Mouse (Mus musculus) liver, embryonic 13.5 days (tissue): ENCODE measurements around the gene Zscan5b. TPM values are rescaled to one million over a fixed set of nuclear protein-coding genes. Genes with fewer than 3 reads are reported as not detected.
"Not testable (repeated sequence)": the region's sequence is repeated elsewhere in the genome, so short reads cannot be mapped to it uniquely, and the experiment has no call there.

Experiments used
- ATAC-seq: fragments of 200-750 bp; cut with Nextera tagmentation; 2 replicates; pipeline ENCODE4 v1.8.0; 2017; ENCODE audit warnings: low read depth, mild to moderate bottlenecking, moderate number of reproducible peaks, moderate library complexity
- DNase-seq: peaks from one replicate; pipeline ENCODE4 v3.0.0; 2022
- H3K27ac ChIP-seq: fragments of 300-500 bp; sonication (generic); 2 replicates; pipeline ENCODE4 v1.5.1; 2015; ENCODE audit warnings: moderate library complexity, mild to moderate bottlenecking, inconsistent platforms
- H3K27me3 ChIP-seq: fragments of 300-500 bp; sonication (generic); 2 replicates; pipeline ENCODE4 v1.6.1; 2015; ENCODE audit warnings: mild to moderate bottlenecking, inconsistent platforms
- H3K36me3 ChIP-seq: fragments of 300-500 bp; sonication (generic); 2 replicates; pipeline ENCODE4 v1.6.1; 2015; ENCODE audit warnings: mild to moderate bottlenecking, inconsistent platforms
- H3K4me1 ChIP-seq: fragments of 300-500 bp; sonication (generic); replicated peaks from 2 replicates; pipeline ENCODE4 v1.6.1; 2015; ENCODE audit warnings: inconsistent platforms
- H3K4me2 ChIP-seq: fragments of 300-500 bp; sonication (generic); 2 replicates; pipeline ENCODE4 v1.6.1; 2015; ENCODE audit warnings: inconsistent platforms, mild to moderate bottlenecking, moderate library complexity
- H3K4me3 ChIP-seq: fragments of 300-500 bp; sonication (generic); replicated peaks from 2 replicates; pipeline ENCODE4 v1.5.1; 2015; ENCODE audit warnings: mild to moderate bottlenecking, inconsistent platforms
- H3K9ac ChIP-seq: fragments of 300-500 bp; sonication (generic); 2 replicates; pipeline ENCODE4 v1.6.1; 2015; ENCODE audit warnings: mild to moderate bottlenecking, inconsistent platforms
- H3K9me3 ChIP-seq: fragments of 300-500 bp; sonication (generic); replicated peaks from 2 replicates; pipeline ENCODE4 v1.6.1; 2016; ENCODE audit warnings: inconsistent platforms
- WGBS: fragments of 180-500 bp; shearing (Covaris S2); methylation state at CpG from one replicate; pipeline ENCODE4 v1.1.7; 2015; ENCODE audit not compliant: insufficient replicate concordance; 5-methylcytosine and 5-hydroxymethylcytosine counted together
- polyA plus RNA-seq: library from polyadenylated mRNA; unstranded; fragments of >200 nt; fragmentation: Nextera tagmentation; extraction: Ambion mirVana; gene quantifications from 2 replicates; pipeline ENCODE4 v1.2.1, GENCODE M21; 2015

Zscan5b gene
- not detected in 2 replicates for polyA plus RNA-seq

DNA sequence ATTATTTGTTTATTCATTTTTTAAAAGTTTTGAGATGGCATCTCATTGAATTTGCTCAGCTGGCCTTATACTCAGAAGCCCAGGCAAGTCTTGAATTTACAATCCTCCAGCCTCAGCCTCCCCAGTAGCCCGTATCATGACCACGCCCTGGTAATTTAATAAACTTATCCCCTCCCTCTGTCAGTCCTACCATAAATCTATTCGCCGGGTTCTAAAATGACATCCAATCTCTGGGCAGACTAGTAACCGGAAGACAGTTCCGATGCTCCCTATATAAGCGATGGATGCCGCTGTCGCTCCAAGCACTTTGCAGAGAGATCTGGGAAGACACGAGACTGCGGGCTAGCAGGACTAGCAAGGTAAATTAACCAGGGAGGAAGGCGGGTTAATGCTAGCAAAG lies at the start of gene Zscan5b:
Zscan5b (plus strand) TSS at position 301 of the 400 bp plus-strand sequence.
- 81% methylated on average over 12 of the region's 12 CpGs for WGBS
- ATAC-seq: no peak
- no peaks in the 10 kb centered on the region for H3K36me3 ChIP-seq

DNA sequence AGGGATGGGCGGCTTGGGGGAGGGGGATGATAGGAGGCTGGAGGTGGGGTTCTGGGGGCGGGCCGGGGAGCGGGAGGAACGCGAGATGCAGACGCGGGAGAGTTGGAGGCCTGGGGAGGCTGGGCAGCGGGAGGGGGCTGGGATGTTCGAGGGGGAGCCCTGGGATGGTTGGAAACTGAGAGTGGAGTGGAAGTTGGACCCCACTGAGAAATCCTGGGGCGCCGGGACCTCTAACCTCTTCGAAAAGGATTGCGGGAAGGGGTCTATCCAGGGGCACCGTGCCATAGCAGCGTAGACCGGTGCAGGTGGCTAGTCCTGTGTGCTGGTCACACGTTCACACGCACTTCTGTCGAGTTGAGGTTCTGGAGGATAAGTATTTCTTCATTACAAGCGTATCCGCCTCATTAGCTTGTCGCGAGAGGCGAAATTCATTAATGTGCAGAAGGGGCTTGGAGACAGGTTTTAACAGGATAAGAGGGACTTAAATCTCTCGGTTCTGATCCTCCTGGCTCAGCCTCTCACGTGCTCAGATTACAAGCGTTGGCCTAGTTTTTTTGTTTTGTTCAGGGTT lies 49.3 kb upstream of the Zscan5b start:
- peak overlapping the region; percentile 89 for H3K4me2 ChIP-seq
- peak overlapping the region; percentile 73 for H3K4me3 ChIP-seq
- peak overlapping the region; percentile 84 for H3K9ac ChIP-seq
- DNase-seq: no peak
- H3K4me1 ChIP-seq: peaks cover 49% of the 10 kb centered on the region
- peaks cover 11% of the 10 kb centered on the region; the same call in 1 of the 2 replicates for H3K36me3 ChIP-seq
- H3K27me3 ChIP-seq: no peaks in the 10 kb centered on the region
- 2% methylated on average over 28 of the region's 28 CpGs for WGBS
- peak; percentile 3 for ATAC-seq
- peak overlapping the region; percentile 72 for H3K27ac ChIP-seq
- H3K9me3 ChIP-seq: no peaks in the 10 kb centered on the region

More for the DNA sequence above, at the start of gene Zscan5b:
- no peak within 1 kb of the TSS for H3K27ac ChIP-seq
- H3K9ac ChIP-seq: no peak within 1 kb of the TSS
- no peaks in the 10 kb centered on the region for H3K4me1 ChIP-seq
- H3K4me3 ChIP-seq: no peak within 1 kb of the TSS
- no peak for DNase-seq
- no peak within 1 kb of the TSS for H3K4me2 ChIP-seq
- H3K9me3 ChIP-seq: no peaks in the 10 kb centered on the region
- no peaks in the 10 kb centered on the region for H3K27me3 ChIP-seq

DNA sequence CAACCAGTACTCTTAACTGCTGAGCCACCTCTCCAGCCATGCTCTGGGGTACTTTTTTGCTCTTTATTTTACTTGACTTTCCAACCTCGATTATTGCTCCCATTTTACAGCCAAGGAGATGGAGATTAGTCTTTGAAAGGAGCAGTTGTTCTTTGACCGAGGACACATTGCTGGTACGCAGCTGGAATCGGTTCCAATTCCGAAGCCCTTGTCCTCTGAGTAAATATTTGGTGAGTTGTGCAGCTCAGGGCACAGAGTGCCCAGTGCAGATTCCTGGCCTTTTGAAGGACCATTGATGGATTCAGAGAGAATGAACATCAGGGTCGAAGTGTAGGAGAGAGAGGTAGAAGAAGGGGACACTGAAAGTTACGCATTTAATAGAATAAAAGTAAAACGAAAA lies 48.2 kb upstream of the Zscan5b start:
- no peak overlapping the region for H3K9ac ChIP-seq
- ATAC-seq (no peak), DNase-seq (no peak)
- no peaks in the 10 kb centered on the region for H3K27me3 ChIP-seq
- no peak overlapping the region; the same call in 1 of the 2 replicates for H3K4me3 ChIP-seq
- WGBS: 79% methylated on average over 8 of the region's 8 CpGs
- peaks cover 13% of the 10 kb centered on the region; the same call in 1 of the 2 replicates for H3K36me3 ChIP-seq
- peak overlapping the region; percentile 89 for H3K4me2 ChIP-seq
- H3K9me3 ChIP-seq: no peaks in the 10 kb centered on the region
- H3K27ac ChIP-seq: peak overlapping the region; percentile 72; the same call in 1 of the 2 replicates
- H3K4me1 ChIP-seq: peaks cover 49% of the 10 kb centered on the region

DNA sequence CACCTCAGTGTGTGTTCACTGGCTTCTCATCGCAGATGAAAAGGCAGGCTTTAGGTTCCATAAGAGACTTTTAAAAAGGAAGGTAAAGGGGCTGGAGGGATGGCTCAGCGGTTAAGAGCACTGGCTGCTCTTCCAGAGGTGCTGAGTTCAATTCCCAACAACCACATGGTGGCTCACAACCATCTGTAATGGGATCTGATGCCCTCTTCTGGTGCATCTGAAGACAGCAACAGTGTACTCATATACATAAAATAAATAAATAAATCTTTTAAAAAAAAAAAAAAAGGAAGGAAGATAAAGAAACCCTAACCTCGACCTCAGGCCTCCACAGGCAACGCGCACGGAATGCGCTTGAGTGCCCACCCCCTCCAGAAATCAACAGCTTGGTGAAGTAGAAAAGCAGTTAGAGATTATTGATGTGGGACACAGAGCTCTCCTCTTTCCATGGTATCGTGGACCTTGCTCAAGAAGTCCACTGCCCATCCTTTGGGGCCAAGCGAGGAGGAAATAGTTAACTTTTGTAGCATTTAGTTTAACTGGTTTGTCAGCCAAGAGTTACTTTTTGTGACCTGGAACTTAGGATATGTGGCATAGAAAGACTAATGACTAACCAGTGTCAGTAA lies 47.6 kb upstream of the Zscan5b start:
- Histone ChIP-seq H3K27ac (peak overlapping the region; percentile 72; the same call in 1 of the 2 replicates), H3K4me2 (0 out of 2 replicates have a peak overlapping the region, but pooled peaks have one; percentile 89), H3K4me1 (peaks cover 49% of the 10 kb centered on the region), H3K36me3 (peaks cover 16% of the 10 kb centered on the region; the same call in 1 of the 2 replicates)
- not testable (repeated sequence) for H3K4me3 ChIP-seq, ATAC-seq, H3K9ac ChIP-seq, DNase-seq, H3K27me3 ChIP-seq, H3K9me3 ChIP-seq
- 30% methylated on average over 9 of the region's 9 CpGs for WGBS

DNA sequence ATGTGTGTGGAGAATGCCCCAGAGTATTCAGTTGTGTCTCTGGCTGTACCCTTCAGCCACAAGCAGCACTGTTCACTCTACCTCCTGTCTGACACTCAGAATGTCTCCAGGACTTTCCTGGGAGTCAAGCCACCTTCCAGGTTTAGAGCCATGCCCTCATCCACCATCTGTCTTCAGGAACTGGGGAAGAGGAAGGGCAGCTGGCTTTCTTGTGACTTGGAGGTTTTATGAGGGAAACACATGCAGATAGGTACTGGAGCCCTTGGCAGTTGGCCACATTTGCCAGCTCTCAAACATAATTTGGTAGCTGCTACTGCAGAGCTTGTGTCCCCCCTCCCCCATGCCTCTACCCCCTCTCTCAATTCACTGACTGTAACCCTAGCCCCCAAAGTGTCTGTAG lies 43.1 kb upstream of the Zscan5b start:
- H3K27ac ChIP-seq: no peak overlapping the region
- no peak overlapping the region for H3K4me2 ChIP-seq
- no peaks in the 10 kb centered on the region for H3K9me3 ChIP-seq
- H3K4me3 ChIP-seq: no peak overlapping the region
- ATAC-seq (no peak), DNase-seq (no peak)
- no peak overlapping the region for H3K9ac ChIP-seq
- H3K27me3 ChIP-seq: no peaks in the 10 kb centered on the region
- peaks cover 28% of the 10 kb centered on the region for H3K4me1 ChIP-seq
- H3K36me3 ChIP-seq: peaks cover 28% of the 10 kb centered on the region

DNA sequence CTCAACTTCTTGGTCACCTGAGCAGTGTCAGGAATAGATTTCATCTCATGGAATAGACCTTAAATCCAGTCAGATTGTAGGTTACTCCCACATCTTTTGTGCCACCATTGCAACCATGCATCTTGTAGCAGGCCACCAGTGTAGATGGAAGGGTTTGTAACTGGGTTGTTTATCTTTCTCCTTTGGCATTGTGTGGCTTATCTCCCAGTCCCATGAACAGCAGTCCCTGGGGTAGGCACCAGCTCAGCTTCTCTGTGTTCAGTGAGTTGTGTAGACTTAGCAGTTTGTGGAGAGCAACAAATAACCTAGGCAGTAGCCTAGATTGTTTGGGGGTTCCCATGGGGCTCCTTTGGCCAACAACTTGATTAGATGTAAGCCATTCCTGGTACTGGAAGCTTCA lies 39.2 kb upstream of the Zscan5b start:
- ATAC-seq: peak; percentile 67
- Histone ChIP-seq H3K4me1 (peaks cover 8% of the 10 kb centered on the region), H3K9ac (no peak overlapping the region), H3K27me3 (no peaks in the 10 kb centered on the region), H3K27ac (no peak overlapping the region), H3K4me3 (no peak overlapping the region), H3K36me3 (peaks cover 39% of the 10 kb centered on the region), H3K4me2 (no peak overlapping the region), H3K9me3 (no peaks in the 10 kb centered on the region)
- no peak for DNase-seq

DNA sequence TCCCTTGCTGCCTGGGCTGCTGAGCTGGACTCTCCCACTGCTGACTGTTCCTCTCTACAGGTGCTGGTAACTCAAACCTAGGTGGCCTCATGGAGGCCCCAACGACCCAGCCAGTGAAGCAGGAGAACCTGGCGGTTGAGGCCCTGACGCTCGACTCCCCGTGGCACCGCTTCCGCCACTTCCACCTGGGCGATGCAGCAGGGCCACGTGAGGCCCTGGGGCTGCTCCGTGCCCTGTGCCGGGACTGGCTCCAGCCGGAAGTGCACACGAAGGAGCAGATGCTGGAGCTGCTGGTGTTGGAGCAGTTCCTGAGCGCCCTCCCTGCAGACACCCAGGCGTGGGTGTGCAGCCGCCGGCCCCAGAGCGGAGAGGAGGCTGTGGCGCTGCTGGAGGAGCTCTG lies 38.3 kb upstream of the Zscan5b start:
- H3K4me2 ChIP-seq: no peak overlapping the region
- H3K4me3 ChIP-seq: no peak overlapping the region
- no peak overlapping the region for H3K27ac ChIP-seq
- no peaks in the 10 kb centered on the region for H3K9me3 ChIP-seq
- no peak overlapping the region for H3K9ac ChIP-seq
- DNase-seq: no peak
- H3K36me3 ChIP-seq: peaks cover 44% of the 10 kb centered on the region
- ATAC-seq: no peak
- WGBS: 93% methylated on average over 19 of the region's 19 CpGs
- no peaks in the 10 kb centered on the region for H3K27me3 ChIP-seq
- peaks cover 8% of the 10 kb centered on the region for H3K4me1 ChIP-seq

DNA sequence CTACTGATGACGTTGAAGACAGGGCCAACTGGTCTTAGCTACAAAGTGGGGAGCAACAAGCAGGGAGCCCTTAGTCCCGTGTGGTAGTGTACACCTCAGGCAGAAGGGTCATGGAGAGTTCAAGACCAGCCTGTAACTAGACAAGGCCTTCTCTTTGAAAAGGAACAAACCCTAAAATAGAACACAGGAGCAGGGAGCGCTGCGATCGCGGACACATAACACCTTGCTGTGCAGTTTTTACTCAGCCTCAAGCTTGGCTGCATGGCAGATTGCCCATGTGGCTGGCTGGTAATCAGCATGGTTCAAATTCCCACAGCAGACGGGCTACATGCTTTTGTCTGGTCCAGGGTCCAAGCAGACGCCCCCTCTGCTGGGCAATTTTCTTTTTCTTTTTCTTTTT lies 37.6 kb upstream of the Zscan5b start:
- Histone ChIP-seq H3K27ac (no peak overlapping the region), H3K4me3 (no peak overlapping the region), H3K27me3 (no peaks in the 10 kb centered on the region), H3K4me1 (peaks cover 8% of the 10 kb centered on the region), H3K9ac (no peak overlapping the region), H3K4me2 (no peak overlapping the region), H3K9me3 (no peaks in the 10 kb centered on the region), H3K36me3 (peaks cover 46% of the 10 kb centered on the region)
- ATAC-seq (no peak), DNase-seq (no peak)
- WGBS: 78% methylated on average over 8 of the region's 8 CpGs

DNA sequence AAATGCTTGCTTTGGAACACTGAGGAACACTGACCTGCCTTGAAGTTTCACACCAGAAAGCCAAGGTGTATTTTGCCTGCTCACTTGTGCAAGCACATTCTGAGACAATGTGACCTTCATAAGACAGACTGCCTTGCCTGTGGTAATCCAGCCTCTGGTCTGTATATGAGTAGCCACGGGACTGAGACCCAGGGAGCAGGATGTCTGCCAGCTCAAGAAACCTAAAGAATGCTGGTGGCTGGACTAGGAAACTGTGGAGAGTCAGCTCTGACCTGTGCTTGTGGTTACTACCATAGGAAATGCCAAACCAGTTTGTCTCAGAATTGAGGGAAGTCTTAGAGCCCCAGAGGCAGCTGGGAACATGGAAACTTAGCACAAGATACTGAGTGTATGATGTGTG lies 36.7 kb upstream of the Zscan5b start:
- WGBS: 48% methylated on average over 1 of the region's 1 CpGs
- no peak for DNase-seq
- no peaks in the 10 kb centered on the region for H3K27me3 ChIP-seq
- no peak overlapping the region for H3K4me2 ChIP-seq
- H3K4me1 ChIP-seq: peaks cover 8% of the 10 kb centered on the region
- peaks cover 42% of the 10 kb centered on the region for H3K36me3 ChIP-seq
- ATAC-seq: no peak
- H3K9me3 ChIP-seq: no peaks in the 10 kb centered on the region
- no peak overlapping the region for H3K9ac ChIP-seq
- no peak overlapping the region for H3K4me3 ChIP-seq
- no peak overlapping the region for H3K27ac ChIP-seq

DNA sequence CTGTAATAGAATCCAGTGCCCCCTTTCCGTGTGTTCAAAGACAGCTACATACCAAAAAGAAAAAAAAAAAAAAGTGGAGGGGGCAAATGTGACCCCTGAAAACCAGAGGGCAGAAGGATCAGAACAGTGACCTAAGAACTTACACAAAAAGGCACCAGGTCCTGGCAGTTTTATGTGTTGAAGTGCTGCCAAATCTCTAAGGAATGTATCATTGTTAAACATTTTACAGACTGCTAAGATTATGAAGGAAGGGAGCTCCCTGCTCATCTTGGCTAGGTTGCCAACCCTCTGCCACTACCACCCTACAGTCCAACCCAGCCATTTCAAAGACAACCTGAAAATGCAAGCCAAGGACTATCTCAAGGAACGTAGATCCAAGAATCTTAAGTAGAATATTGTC lies 35.9 kb upstream of the Zscan5b start:
- peaks cover 8% of the 10 kb centered on the region for H3K4me1 ChIP-seq
- WGBS: 64% methylated on average over 2 of the region's 2 CpGs
- no peak overlapping the region for H3K4me2 ChIP-seq
- DNase-seq (no peak), ATAC-seq (no peak)
- H3K4me3 ChIP-seq: no peak overlapping the region
- H3K27me3 ChIP-seq: no peaks in the 10 kb centered on the region
- no peaks in the 10 kb centered on the region for H3K9me3 ChIP-seq
- peaks cover 42% of the 10 kb centered on the region for H3K36me3 ChIP-seq
- H3K9ac ChIP-seq: no peak overlapping the region
- H3K27ac ChIP-seq: no peak overlapping the region

DNA sequence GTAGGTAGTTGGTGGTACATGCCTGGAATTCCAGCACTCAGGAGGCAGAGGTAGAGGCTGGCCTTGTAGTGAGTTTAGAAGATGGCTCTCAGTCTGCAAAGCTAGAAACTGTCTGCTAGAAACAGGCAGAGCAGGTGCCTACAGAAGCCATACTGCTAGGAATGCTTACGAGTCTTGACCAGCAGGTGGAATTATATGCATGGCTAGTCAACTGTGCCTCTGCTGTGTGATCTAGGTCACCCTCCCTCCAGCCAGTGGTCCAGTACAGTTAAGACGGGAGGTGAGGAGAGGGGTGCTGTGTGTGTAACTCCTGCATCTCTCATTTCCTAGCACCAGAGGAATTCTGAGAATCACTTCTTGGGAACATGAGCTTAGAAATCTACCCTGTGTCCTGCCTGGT lies 35.3 kb upstream of the Zscan5b start:
- peaks cover 42% of the 10 kb centered on the region for H3K36me3 ChIP-seq
- H3K9me3 ChIP-seq: no peaks in the 10 kb centered on the region

DNA sequence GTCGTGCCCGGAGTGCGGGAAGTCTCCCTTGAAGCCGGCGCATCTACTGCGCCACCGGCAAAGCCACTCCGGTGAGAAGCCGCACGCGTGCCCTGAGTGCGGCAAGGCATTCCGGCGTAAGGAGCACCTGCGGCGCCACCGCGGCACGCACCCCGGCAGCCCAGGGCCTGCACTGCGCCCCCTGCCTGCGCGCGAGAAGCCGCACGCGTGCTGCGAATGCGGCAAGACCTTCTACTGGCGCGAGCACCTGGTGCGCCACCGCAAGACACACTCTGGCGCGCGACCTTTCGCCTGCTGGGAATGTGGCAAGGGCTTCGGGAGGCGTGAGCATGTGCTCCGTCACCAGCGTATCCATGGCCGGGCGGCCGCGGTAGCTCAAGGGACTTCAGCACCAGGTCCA lies 32.5 kb upstream of the Zscan5b start:
- H3K9me3 ChIP-seq: no peaks in the 10 kb centered on the region
- no peak overlapping the region for H3K4me3 ChIP-seq
- H3K4me2 ChIP-seq: no peak overlapping the region
- H3K27me3 ChIP-seq: no peaks in the 10 kb centered on the region
- H3K9ac ChIP-seq: no peak overlapping the region
- no peak for DNase-seq
- no peaks in the 10 kb centered on the region; the same call in 1 of the 2 replicates for H3K4me1 ChIP-seq
- WGBS: 52% methylated on average over 45 of the region's 45 CpGs
- H3K27ac ChIP-seq: no peak overlapping the region
- ATAC-seq: 0 out of 2 replicates have a peak, but pooled peaks have one; percentile 12
- peaks cover 31% of the 10 kb centered on the region for H3K36me3 ChIP-seq

More for the DNA sequence above, 35.3 kb upstream of the Zscan5b start:
- H3K4me3 ChIP-seq: no peak overlapping the region
- no peak overlapping the region for H3K4me2 ChIP-seq
- DNase-seq (no peak), ATAC-seq (no peak)
- H3K27me3 ChIP-seq: no peaks in the 10 kb centered on the region
- peaks cover 8% of the 10 kb centered on the region for H3K4me1 ChIP-seq
- H3K9ac ChIP-seq: no peak overlapping the region
- WGBS: 63% methylated on average over 2 of the region's 2 CpGs
- H3K27ac ChIP-seq: no peak overlapping the region
